Mouse (Mus musculus) cerebellum, adult 9-11 months (tissue): Measurements from ENCODE around the gene Hdac10.

Experiments used
- DNase-seq: peaks from one replicate; pipeline ENCODE4 v3.0.0; 2022

Hdac10 gene

DNA sequence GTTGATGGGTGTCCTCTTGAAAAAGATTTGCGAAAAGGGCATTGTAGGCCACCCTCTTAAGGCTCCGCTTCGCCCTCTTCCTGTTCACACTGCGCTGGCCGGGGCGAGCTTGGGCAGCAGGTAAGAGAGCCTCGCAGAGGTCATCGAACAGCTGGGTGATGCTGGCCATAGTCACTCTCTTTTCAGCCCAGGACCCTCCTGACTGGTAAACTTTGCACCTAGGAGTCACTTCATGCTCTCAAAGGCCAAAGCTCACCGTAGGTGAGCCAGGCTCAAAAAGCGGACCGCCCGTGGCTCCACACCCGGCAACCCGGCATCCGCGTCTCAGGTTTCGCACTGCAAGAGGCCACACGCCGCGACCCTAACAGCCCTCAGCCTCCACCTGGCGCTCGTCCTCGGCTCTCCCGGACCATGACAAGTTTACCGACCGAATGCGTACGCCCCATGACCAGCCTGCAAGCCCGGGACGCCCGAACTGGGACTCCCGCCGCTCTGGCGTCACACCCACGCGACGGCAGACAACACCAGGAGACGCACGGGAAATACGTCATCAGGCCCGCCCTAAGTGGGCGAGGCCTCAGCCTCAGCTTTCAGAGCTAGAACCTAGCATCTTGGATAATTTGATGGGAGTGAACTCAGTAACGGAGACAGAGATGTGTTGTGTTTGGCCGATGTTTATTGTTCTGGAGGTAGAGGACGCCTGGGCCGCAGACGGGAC is 5.7 kb downstream of the Hdac10 start, which contains the start of gene Tubgcp6:
Tubgcp6 (minus strand) TSS at position 464 of the 718 bp plus-strand sequence.
- peak; percentile 95 for DNase-seq

- DNase-seq = no peak
These were observed 10.5 kb downstream of the Hdac10 start for GRCm38 (mm10) chr15:89118007-89118406.

DNA sequence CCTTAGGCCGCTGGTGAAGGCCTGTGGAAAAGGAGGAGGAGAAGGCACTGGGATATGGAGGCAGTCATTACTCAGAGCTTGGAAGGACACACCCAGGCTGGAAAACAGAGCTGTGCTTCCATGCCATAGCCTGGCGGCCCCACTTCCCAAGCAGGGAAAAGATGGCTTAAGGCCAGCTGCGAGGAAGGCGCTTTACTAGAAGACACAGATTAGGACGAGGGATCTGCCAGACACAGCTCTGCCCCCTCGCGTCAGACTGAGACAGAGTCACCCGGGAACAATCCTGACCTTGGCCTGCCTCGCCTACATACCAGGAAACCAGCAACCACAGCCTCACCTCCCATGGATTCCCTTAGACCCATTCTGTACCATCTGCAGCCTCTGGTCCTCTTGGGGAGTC is 18.4 kb downstream of the Hdac10 start:
- DNase-seq = peak; percentile 85

GRCm38 (mm10) chr15:89106976-89107375 is 21.5 kb downstream of the Hdac10 start:
- no peak for DNase-seq

DNA sequence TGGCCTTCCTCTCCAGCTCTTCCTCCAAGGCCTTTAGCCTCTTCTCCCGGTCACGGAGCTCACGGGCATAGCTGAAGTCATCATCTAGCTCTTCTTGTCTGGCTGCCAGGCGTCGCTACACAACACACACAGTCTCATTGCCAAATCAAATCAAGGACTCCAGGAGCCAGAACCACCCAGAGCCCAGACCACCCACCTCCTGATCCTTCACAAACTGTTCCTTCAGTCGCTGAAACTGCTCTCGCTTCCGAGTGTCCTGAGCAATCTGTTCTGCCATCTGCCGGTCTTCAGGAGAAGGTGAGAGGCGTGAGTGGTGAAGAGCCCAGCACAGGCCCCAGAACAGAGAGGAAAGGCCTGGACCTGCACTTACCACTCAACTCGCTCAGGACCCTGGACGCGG is 22.4 kb downstream of the Hdac10 start:
- peak; percentile 93 for DNase-seq

DNA sequence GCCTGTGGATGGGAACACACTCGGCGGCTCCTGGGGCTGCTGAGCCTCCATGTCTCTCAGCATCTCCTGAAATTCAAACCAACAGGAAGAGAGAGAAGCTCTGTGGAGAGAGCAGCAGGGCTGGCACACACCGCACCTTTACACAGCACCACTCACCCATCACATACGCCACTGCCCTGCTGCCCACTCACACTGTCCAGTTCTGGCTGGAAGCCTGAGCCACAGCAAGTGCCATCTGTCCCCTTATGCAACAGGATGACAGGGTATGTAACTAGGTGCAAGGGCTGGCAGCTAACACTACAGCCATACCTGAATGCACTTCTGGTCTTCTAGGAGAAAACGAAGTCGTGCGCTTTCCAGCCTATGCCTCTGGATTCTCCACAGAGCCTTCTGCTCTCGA is 24.1 kb downstream of the Hdac10 start:
- DNase-seq = peak; percentile 98

DNA sequence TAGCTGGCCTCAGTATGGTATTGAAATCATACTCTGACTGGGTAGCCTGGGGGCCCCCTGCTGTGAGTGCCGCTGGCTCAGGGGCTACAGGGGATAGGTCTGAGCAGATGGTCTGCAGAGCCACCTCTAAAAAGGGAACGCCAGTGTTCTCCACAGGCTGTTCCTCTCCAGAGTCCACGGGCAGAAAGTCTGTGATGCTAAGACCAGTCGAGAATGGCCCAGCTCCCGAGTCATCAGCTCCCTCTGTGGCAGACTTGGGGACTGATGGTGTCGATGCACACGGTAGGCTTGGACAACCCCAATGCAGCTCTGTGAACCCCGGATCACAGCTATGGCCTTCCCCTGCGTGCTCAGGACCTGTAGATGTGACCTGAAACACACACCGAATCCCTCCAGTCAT is 24.6 kb downstream of the Hdac10 start:
- peak; percentile 87 for DNase-seq

- DNase-seq = peak; percentile 60
These were observed 25.9 kb downstream of the Hdac10 start for GRCm38 (mm10) chr15:89102646-89103045.

DNA sequence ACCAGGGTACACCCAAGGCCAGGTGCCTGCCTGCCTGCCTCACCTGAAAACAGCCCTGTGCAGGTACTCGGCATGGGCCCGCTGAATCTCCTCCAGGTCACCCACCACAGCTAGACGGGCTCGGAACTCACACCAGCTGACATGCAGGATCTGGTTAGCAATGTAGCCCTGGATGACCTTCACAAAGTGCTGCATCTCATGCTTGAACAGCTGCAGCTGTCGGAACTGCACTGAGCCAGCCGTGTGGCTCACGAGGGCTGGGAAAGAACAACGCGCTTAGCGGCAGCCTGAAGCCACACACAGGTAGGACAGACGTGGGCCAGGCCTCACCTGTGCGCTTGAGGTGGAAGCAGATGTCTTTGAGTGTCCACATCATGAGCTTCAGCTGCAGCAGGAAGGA is 27.7 kb downstream of the Hdac10 start:
- DNase-seq = no peak

DNA sequence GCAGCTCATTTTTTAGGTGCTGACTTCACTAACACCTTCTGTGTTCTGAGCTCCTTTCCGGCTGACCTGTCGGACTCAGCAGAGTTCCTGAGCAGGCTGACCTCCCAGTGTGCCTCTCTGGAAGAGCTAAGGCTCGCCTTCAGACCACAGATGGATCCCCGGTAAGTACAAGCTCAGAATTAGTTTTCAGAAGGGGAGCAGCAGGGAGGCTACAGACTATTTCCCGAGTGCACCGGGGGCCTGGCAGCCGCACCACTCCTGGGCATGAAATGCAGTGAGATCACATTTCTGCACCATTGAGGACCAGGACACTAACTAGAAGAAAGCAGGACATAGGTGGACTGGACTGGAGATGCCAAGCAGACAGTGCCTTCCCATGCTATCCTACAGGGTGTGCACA is 29.9 kb downstream of the Hdac10 start:
- peak; percentile 88 for DNase-seq

GRCm38 (mm10) chr15:89097450-89097849 is 31.1 kb downstream of the Hdac10 start:
- no peak for DNase-seq

GRCm38 (mm10) chr15:89092181-89092580 is 36.3 kb downstream of the Hdac10 start:
- DNase-seq = no peak

- DNase-seq = no peak
These were observed 37.8 kb downstream of the Hdac10 start for GRCm38 (mm10) chr15:89090662-89091061.

DNA sequence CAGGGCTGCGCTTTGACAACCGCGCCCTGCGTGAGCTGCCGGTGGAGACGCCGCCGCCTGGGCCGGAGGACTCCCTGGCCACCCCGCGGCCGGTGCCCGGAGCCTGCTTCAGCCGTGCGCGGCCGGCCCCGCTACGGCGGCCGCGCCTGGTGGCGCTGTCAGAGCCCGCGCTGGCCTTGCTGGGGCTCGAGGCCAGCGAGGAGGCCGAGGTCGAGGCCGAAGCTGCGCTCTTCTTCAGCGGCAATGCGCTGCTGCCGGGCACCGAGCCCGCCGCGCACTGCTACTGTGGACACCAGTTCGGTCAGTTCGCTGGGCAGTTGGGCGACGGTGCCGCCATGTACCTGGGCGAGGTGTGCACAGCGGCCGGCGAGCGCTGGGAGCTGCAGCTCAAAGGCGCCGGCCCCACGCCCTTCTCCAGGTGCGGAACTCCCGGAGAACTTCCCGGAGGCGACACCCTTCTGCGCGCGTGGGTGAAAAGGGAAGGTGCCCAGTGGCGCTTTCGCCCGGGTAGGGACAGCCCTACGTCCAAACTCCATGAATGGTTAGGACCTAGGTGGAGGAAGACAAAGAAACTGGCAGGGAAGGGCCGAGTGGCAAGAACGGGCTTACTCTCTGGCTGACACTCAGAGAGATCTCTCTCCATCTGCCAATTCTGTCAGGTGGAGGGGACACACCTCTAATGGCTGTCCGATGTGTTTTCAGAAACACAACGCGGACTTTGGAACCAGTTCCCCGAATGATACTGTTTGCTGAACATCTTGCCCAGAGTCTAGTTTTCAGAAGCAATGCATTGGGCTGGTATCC is 39.0 kb downstream of the Hdac10 start:
- DNase-seq = peak; percentile 67

- peak; percentile 94 for DNase-seq
These were observed 39.8 kb downstream of the Hdac10 start, which contains the start of gene Selenoo for GRCm38 (mm10) chr15:89088607-89089247. Selenoo (plus strand) TSS chr15:89089084.

DNA sequence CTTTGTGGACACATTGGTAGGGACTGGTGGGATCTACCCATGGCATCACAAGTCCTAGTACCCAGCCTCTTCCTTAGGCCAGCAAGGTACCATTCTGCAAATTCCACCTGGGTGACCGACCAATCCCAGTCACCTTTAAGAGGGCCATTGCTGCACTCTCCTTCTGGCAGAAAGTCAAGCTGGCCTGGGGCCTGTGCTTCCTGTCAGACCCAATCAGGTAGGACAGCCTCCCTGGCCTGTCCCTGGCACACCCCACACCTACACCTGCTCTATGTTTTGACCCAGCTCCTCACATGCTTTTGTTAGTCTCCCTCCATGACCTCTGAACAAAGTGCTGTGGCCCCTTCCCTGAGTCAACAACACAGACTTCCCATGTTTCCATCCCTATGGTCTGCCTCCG is 43.7 kb downstream of the Hdac10 start:
- peak; percentile 59 for DNase-seq

DNA sequence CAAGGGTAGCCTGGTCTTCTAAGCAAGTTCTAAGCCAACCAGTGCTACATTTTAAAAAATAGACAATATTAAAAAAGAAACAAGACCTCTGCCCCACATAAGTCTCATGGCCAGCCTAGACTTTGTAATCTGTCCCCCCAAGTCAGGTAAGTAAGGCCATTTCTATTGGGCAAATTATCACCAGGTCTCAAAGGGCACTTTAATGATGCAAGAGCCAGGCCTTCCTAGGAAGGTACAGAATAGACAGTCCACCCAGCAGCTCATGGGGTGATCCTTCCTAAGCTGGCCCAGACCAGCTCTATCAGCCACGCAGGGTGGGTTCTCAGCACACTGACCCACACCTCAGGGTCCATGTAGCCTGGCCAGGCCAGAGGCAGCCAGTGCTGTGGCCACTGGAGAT is 44.6 kb downstream of the Hdac10 start:
- no peak for DNase-seq

GRCm38 (mm10) chr15:89078208-89078836 is 50.2 kb downstream of the Hdac10 start:
- DNase-seq = peak; percentile 59

- DNase-seq = peak; percentile 87
These were observed 52.3 kb downstream of the Hdac10 start for GRCm38 (mm10) chr15:89076156-89076731.

DNA sequence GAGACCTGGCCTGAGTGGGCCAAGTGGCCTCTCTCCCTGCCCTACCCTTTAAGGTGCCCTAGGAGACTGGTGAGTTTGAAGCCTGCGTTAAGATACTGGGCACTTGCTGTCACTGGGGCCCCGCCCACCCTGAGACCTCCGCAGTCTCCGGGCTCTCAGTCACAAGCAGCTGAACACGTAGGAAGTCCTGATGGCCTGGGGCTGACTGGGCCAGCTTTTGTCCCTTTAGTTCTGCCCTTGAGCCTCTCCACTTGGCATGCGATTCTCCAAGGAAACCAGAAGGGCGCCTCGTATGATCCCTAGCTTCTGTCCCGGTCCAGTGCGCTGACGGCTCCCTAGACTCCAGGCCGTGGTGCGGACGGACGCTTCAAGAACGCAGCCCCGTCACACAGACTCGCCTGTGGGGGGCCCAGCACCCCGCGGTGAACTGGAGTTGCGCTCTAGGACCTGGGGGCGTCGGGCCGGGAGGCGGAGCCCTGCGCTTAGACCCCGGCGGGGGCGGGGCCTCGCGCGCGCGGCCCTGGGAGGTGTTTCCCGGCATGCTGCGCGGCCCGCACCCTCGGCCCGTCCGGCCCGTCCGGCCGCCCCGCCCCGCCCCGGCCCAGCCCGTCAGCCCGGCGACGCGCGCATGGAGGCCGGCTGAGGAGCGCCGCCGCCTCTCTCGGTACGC is 52.9 kb downstream of the Hdac10 start:
- peak; percentile 92 for DNase-seq

DNA sequence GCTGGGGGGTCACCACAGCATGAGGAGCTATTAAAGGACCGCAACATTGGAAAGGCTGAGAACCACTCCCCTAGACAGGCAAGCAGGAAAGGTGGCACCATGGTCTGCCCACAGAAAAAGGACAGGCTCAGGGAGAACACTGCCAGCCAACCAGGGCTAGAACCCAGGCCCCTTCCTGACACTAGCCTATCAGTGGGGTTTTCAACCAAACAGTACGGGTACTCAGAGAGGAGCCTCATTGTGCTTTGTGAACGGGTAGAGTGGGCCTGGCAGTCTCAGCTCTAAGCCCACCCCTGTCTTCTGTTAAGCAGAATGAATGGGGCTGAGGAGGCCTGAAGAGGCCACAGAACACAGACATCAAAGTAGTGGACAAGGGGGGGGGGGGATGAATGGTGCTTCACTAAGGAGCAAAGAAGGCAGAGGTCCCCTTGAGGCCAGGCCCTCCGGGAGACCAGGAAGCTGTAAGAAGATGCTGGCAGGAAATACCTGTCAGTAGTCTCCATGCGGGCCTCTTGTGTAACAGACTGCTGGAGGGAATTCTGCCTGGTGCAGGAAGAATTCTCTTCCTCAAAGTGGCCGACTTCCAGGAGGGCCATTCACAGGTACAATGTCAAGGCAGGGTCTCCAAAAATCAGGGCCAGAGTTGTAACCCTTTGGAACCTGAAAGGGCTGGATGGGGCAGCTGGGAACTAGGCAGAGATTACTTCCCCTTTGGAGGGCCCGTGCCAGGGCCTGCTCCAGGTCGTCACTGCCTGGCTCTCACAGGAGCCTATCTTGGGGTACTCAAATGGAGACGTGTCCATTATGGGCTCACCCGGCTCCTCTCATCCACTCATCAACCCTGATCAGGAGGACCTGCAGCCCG is 53.7 kb downstream of the Hdac10 start, which contains the start of gene Trabd:
Trabd (plus strand) TSS at position 512 of the 865 bp plus-strand sequence.
- peak; percentile 60 for DNase-seq
